Comparison of ENCODE assay signal across 31 mouse cellular contexts in genomic region chr15:97378061-97378460, GRCm38 (mm10).
DNase-seq lines count a peak whose midpoint lies in the region; ATAC-seq and TF ChIP-seq lines count a peak whose summit lies in the region.
"Had no signal": no experiment of that assay in that cellular context is flagged by ENCODE, and none has a peak within 500 bp of the region (broad histone marks: within the 10 kb centered on the region; RNA-seq: fewer than 3 reads in every experiment).

No protein-coding gene starts in this region.

- H3K27me3 ChIP-seq in heart, embryonic 11.5 days (ENCODE audit: control insufficient read depth, insufficient read depth, low read length), result no peaks in the 10 kb centered on the region
- no peaks in the 10 kb centered on the region for H3K27me3 ChIP-seq in heart, adult 2 months (ENCODE audit: control insufficient read depth, insufficient read depth, low read length)
- H3K27me3 ChIP-seq in testis, adult 2 months (ENCODE audit: control insufficient read depth, insufficient read depth, low read length), result no peaks in the 10 kb centered on the region; the same call in 1 of the 2 replicates
- H3K27me3 ChIP-seq in forebrain, embryonic 14.5 days (replicated peaks; ENCODE audit: control insufficient read depth, insufficient read depth, low read length), result no peaks in the 10 kb centered on the region; the same call in 1 of the 2 replicates
- H3K27me3 ChIP-seq: intestine, embryonic 15.5 days; stomach, embryonic 15.5 days had no signal

- no peak for ATAC-seq in heart, embryonic 11.5 days (replicated peaks; ENCODE audit: insufficient number of reproducible peaks, low FRiP score, low TSS enrichment)
- no peak for ATAC-seq in forebrain, embryonic 14.5 days
- ATAC-seq: activated CD4-positive, CD25-positive, alpha-beta regulatory T cell, adult 4 months; forebrain, embryonic 13.5 days; hindbrain, embryonic 16.5 days; intestine, embryonic 15.5 days; midbrain, embryonic 16.5 days had no signal

- DNase-seq in heart, adult 2 months, result no peak
- DNase-seq in testis, postnatal 10 days (ENCODE audit: low spot score), result no peak
- peak; percentile 62 for DNase-seq in induced T-regulatory cell, adult 2 months (ENCODE audit: low read depth)
- DNase-seq in kidney, adult 11 months, result no peak
- no peak for DNase-seq in right cerebral cortex, postnatal 10 days (ENCODE audit: low spot score in 2 of 2)
- DNase-seq in forebrain, embryonic 14.5 days (ENCODE audit: low spot score), result no peak
- DNase-seq: adrenal gland, adult 8-10 months; cerebellum, adult 9-10 months; cerebellum, postnatal 36 days; gastrocnemius, postnatal 14 days; heart, postnatal 10 days; kidney, adult 8-10 months; kidney, postnatal 4 days; lung, adult 2 months; lung, postnatal 10 days; right cerebral cortex, adult 18-20 months; thymus, adult 18-20 months; thymus, postnatal 25 days had no signal

- no peak overlapping the region for H3K9ac ChIP-seq in heart, embryonic 11.5 days (ENCODE audit: low read depth, low read length)
- H3K9ac ChIP-seq in heart, adult 2 months (ENCODE audit: low read depth, low read length), result no peak overlapping the region
- no peak overlapping the region for H3K9ac ChIP-seq in forebrain, embryonic 14.5 days (ENCODE audit: low read length)
- H3K9ac ChIP-seq: forebrain, embryonic 13.5 days; intestine, embryonic 15.5 days; limb, embryonic 13.5 days; neural tube, embryonic 12.5 days; stomach, embryonic 15.5 days had no signal

- no peak for TF ChIP-seq CTCF in heart, adult 2 months (IDR thresholded peaks at IDR 0.05)
- no peak for TF ChIP-seq CTCF in testis, adult 2 months (IDR thresholded peaks at IDR 0.05; ENCODE audit: control insufficient read depth, insufficient read depth, insufficient replicate concordance, low read depth, low read length)

- intact Hi-C loops in heart, adult 2 months (cut with DNase I), result no loop called here

- no peaks in the 10 kb centered on the region for H3K9me3 ChIP-seq in heart, embryonic 11.5 days (replicated peaks; ENCODE audit: control insufficient read depth, low read length)
- H3K9me3 ChIP-seq in forebrain, embryonic 14.5 days (replicated peaks; ENCODE audit: control insufficient read depth, low read length), result no peaks in the 10 kb centered on the region
- H3K9me3 ChIP-seq: forebrain, embryonic 13.5 days; heart, embryonic 12.5 days; hindbrain, embryonic 10.5 days; intestine, embryonic 15.5 days; limb, embryonic 13.5 days; neural tube, embryonic 12.5 days; stomach, embryonic 15.5 days had no signal

- no peak overlapping the region for H3K4me2 ChIP-seq in heart, embryonic 11.5 days
- H3K4me2 ChIP-seq in forebrain, embryonic 14.5 days (ENCODE audit: low read length), result no peak overlapping the region
- H3K4me2 ChIP-seq: forebrain, embryonic 13.5 days; stomach, embryonic 15.5 days had no signal

- H3K36me3 ChIP-seq in heart, embryonic 11.5 days (ENCODE audit: control insufficient read depth, insufficient read depth, low read length), result no peaks in the 10 kb centered on the region
- no peaks in the 10 kb centered on the region for H3K36me3 ChIP-seq in heart, adult 2 months (ENCODE audit: control insufficient read depth, insufficient read depth, low read length)
- H3K36me3 ChIP-seq in testis, adult 2 months (ENCODE audit: control insufficient read depth, insufficient read depth, low read length), result no peaks in the 10 kb centered on the region
- no peaks in the 10 kb centered on the region for H3K36me3 ChIP-seq in forebrain, embryonic 14.5 days (ENCODE audit: control insufficient read depth, insufficient read depth, low read length)
- H3K36me3 ChIP-seq: heart, embryonic 12.5 days; hindbrain, embryonic 10.5 days; intestine, embryonic 15.5 days; limb, embryonic 13.5 days; neural tube, embryonic 12.5 days; stomach, embryonic 15.5 days had no signal

- no peak for TF ChIP-seq EP300 in heart, adult 2 months (IDR thresholded peaks at IDR 0.05; ENCODE audit: insufficient read depth, low read depth, low read length)

- H3K4me1 ChIP-seq in heart, embryonic 11.5 days (ENCODE audit: control insufficient read depth, insufficient read depth, low read length), result peaks cover 23% of the 10 kb centered on the region
- peaks cover 1% of the 10 kb centered on the region for H3K4me1 ChIP-seq in heart, adult 2 months (ENCODE audit: control insufficient read depth, insufficient read depth, low read length)
- peaks cover 6% of the 10 kb centered on the region for H3K4me1 ChIP-seq in testis, adult 2 months (ENCODE audit: control insufficient read depth, insufficient read depth, low read length)
- no peaks in the 10 kb centered on the region for H3K4me1 ChIP-seq in forebrain, embryonic 14.5 days (ENCODE audit: control insufficient read depth, insufficient read depth, low read length)

- H3K79me2 ChIP-seq in heart, adult 2 months (replicated peaks; ENCODE audit: control insufficient read depth, insufficient read depth, low read length), result no peaks in the 10 kb centered on the region

- 0 out of 2 replicates have a peak overlapping the region, but pooled peaks have one; percentile 40 for H3K4me3 ChIP-seq in heart, embryonic 11.5 days (ENCODE audit: low read depth, low read length)
- H3K4me3 ChIP-seq in heart, adult 2 months, result no peak overlapping the region
- H3K4me3 ChIP-seq in testis, adult 2 months (ENCODE audit: control insufficient read depth, low read depth, low read length), result peak overlapping the region; percentile 18; the same call in 1 of the 2 replicates
- no peak overlapping the region for H3K4me3 ChIP-seq in forebrain, embryonic 14.5 days (ENCODE audit: low read depth, low read length)
- H3K4me3 ChIP-seq: forebrain, embryonic 13.5 days; intestine, embryonic 15.5 days; limb, embryonic 13.5 days; neural tube, embryonic 12.5 days; stomach, embryonic 15.5 days had no signal

- whole genome bisulfite sequencing in heart, embryonic 11.5 days (ENCODE audit: insufficient replicate concordance), result 80% methylated on average over 4 of the region's 4 CpGs
- WGBS in heart, adult 2 months, result 94% methylated on average over 4 of the region's 4 CpGs
- 85% methylated on average over 4 of the region's 4 CpGs for WGBS in forebrain, embryonic 14.5 days

- no peak for TF ChIP-seq POLR2A in heart, adult 2 months (IDR thresholded peaks at IDR 0.05; ENCODE audit: insufficient read depth, low read depth, low read length)
- TF ChIP-seq POLR2A in testis, adult 2 months (IDR thresholded peaks at IDR 0.05; ENCODE audit: control insufficient read depth, low read depth, low read length), result no peak

- no peak overlapping the region for H3K27ac ChIP-seq in heart, embryonic 11.5 days (ENCODE audit: low read depth, low read length)
- no peak overlapping the region for H3K27ac ChIP-seq in heart, adult 2 months
- no peak overlapping the region for H3K27ac ChIP-seq in testis, adult 2 months (ENCODE audit: control insufficient read depth, insufficient read depth, low read depth, low read length)
- no peak overlapping the region for H3K27ac ChIP-seq in forebrain, embryonic 14.5 days (ENCODE audit: low read depth, low read length)
- H3K27ac ChIP-seq: forebrain, embryonic 13.5 days; hindbrain, embryonic 10.5 days; intestine, embryonic 15.5 days; kidney, postnatal 0 days; limb, embryonic 13.5 days; neural tube, embryonic 12.5 days; stomach, embryonic 15.5 days had no signal

Comparison
In these comparisons a context has a peak if more than half of its experiments do, and no peak if none do; other contexts are left out.
1. H3K4me3 ChIP-seq: peak in heart, embryonic 11.5 days (single experiment) and testis, adult 2 months (single experiment); none in heart, adult 2 months (single experiment) and forebrain, embryonic 14.5 days (single experiment).